Mouse (Mus musculus) neural tube, embryonic 15.5 days (tissue): ENCODE measurements at regions not wholly inside any gene's neighbourhood (a gene's known extent, or its start where the extent isn't known, plus 50 kb on each side); places are given as distances from the start of the nearest gene placed in this dataset.

Experiments used
- ATAC-seq: fragments of 200-750 bp; cut with Nextera tagmentation; 2 replicates; pipeline ENCODE4 v1.8.0; 2017; ENCODE audit warnings: mild to moderate bottlenecking, moderate TSS enrichment, moderate library complexity; ENCODE audit not compliant: low FRiP score
- H3K27ac ChIP-seq: fragments of 300-500 bp; sonication (generic); replicated peaks from 2 replicates; pipeline ENCODE4 v1.5.1; 2015; ENCODE audit warnings: mild to moderate bottlenecking, inconsistent platforms
- H3K27me3 ChIP-seq: fragments of 300-500 bp; sonication (generic); replicated peaks from 2 replicates; pipeline ENCODE4 v1.6.1; 2015; ENCODE audit warnings: inconsistent platforms
- H3K36me3 ChIP-seq: fragments of 300-500 bp; sonication (generic); 2 replicates; pipeline ENCODE4 v1.6.1; 2015; ENCODE audit warnings: inconsistent platforms
- H3K4me1 ChIP-seq: fragments of 300-500 bp; sonication (generic); 2 replicates; pipeline ENCODE4 v1.6.1; 2015; ENCODE audit warnings: inconsistent platforms
- H3K4me2 ChIP-seq: fragments of 300-500 bp; sonication (generic); 2 replicates; pipeline ENCODE4 v1.6.1; 2015; ENCODE audit warnings: inconsistent platforms, mild to moderate bottlenecking, moderate library complexity
- H3K4me3 ChIP-seq: fragments of 300-500 bp; sonication (generic); replicated peaks from 2 replicates; pipeline ENCODE4 v1.5.1; 2015; ENCODE audit warnings: mild to moderate bottlenecking, inconsistent platforms
- H3K9ac ChIP-seq: fragments of 300-500 bp; sonication (generic); replicated peaks from 2 replicates; pipeline ENCODE4 v1.6.1; 2015; ENCODE audit warnings: mild to moderate bottlenecking, inconsistent platforms
- H3K9me3 ChIP-seq: fragments of 300-500 bp; sonication (generic); replicated peaks from 2 replicates; pipeline ENCODE4 v1.6.1; 2016; ENCODE audit warnings: inconsistent platforms
- WGBS: fragments of 180-500 bp; shearing (Covaris S2); methylation state at CpG from one replicate; pipeline ENCODE4 v1.1.7; 2015; ENCODE audit warnings: mixed read lengths; 5-methylcytosine and 5-hydroxymethylcytosine counted together

DNA sequence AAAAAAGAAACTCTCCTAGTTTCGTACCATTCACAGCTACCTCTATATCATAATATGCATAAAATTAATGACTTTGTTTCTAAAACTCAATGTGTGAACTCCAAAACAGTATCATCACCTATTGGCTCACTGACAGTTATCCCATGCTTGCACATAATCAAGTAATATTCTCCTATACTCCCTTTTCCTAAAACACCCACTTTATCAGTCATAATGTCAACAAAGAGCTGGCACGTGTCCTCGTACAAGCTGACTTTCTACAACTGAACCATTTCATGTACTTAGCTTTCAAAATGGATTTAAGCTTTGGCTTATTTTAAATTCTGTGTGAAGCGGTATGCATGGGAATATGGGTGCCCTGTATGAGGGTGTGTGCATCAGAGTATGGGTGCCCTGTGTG lies 58.0 kb upstream of the Golim4 start:
- H3K36me3 ChIP-seq = no peaks in the 10 kb centered on the region
- H3K9me3 ChIP-seq = no peaks in the 10 kb centered on the region
- no peak overlapping the region for H3K27ac ChIP-seq
- H3K4me2 ChIP-seq = no peak overlapping the region
- H3K4me1 ChIP-seq = no peaks in the 10 kb centered on the region
- H3K4me3 ChIP-seq = no peak overlapping the region
- no peaks in the 10 kb centered on the region for H3K27me3 ChIP-seq
- 97% methylated on average over 4 of the region's 4 CpGs for WGBS
- H3K9ac ChIP-seq = no peak overlapping the region
- no peak for ATAC-seq

DNA sequence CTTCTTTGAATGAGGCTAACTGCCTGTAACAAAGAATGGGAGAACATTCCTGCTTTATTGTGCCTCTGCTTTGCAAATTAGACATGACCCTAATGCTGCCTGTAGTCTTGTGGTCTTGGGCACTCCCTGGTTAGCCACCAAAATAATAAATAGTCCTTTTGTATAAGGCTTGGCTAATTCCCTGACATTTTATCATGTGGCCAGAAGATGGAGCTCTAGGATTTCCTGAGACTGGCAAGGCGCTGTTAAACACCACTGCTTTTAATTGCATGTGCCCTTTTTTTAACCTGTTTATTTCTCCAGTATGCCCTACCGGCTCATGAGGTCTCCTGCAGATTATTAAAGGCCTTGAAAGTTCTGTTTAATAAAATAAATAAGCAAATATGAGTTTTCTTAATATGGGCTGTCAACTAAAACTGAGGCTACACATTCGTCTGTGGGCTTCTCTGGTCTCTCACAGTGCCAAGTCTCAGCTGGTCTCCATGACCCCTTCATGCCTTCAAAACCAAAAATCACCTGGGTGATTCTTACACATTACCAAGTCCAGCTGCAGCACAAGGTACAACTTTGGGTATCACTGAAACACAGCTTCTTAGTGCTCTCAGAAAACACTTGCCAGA lies 51.9 kb upstream of the Golim4 start:
- H3K9ac ChIP-seq = no peak overlapping the region
- no peak overlapping the region for H3K4me3 ChIP-seq
- no peaks in the 10 kb centered on the region for H3K36me3 ChIP-seq
- H3K27me3 ChIP-seq = no peaks in the 10 kb centered on the region
- WGBS = 31% methylated on average over 3 of the region's 3 CpGs
- H3K4me2 ChIP-seq = no peak overlapping the region
- no peaks in the 10 kb centered on the region for H3K9me3 ChIP-seq
- H3K27ac ChIP-seq = no peak overlapping the region
- ATAC-seq = peak; percentile 77; the same call in 1 of the 2 replicates
- no peaks in the 10 kb centered on the region for H3K4me1 ChIP-seq
